25 mouse cellular contexts compared by ENCODE assay signal in genomic region chr13:117838264-117838663, GRCm38 (mm10).
A peak's percentile ranks its signal among the peaks of the same experiment; 100 is the strongest.
DNase-seq lines count a peak whose midpoint lies in the region; ATAC-seq lines count a peak whose summit lies in the region.
"Had no signal": no experiment of that assay in that cellular context is flagged by ENCODE, and none has a peak within 500 bp of the region (broad histone marks: within the 10 kb centered on the region; RNA-seq: fewer than 3 reads in every experiment).

No protein-coding gene starts in this region.

- no peak overlapping the region for H3K4me2 ChIP-seq in midbrain, embryonic 11.5 days
- no peak overlapping the region for H3K4me2 ChIP-seq in midbrain, embryonic 14.5 days (ENCODE audit: low read length)
- H3K4me2 ChIP-seq in hindbrain, embryonic 14.5 days (replicated peaks) = no peak overlapping the region
- H3K4me2 ChIP-seq: embryonic facial prominence, embryonic 13.5 days; forebrain, embryonic 12.5 days; forebrain, embryonic 15.5 days; heart, embryonic 13.5 days; hindbrain, embryonic 12.5 days had no signal

- H3K27me3 ChIP-seq in midbrain, embryonic 11.5 days (ENCODE audit: control insufficient read depth, insufficient read depth, low read length) = no peaks in the 10 kb centered on the region
- no peaks in the 10 kb centered on the region for H3K27me3 ChIP-seq in midbrain, embryonic 14.5 days (ENCODE audit: control insufficient read depth, insufficient read depth, low read length)
- no peaks in the 10 kb centered on the region for H3K27me3 ChIP-seq in hindbrain, embryonic 14.5 days (ENCODE audit: control insufficient read depth, insufficient read depth, low read length)
- H3K27me3 ChIP-seq: embryonic facial prominence, embryonic 13.5 days; forebrain, embryonic 12.5 days; forebrain, embryonic 15.5 days; heart, embryonic 13.5 days; hindbrain, embryonic 12.5 days had no signal

- H3K9me3 ChIP-seq in midbrain, embryonic 11.5 days (ENCODE audit: control insufficient read depth, low read length) = no peaks in the 10 kb centered on the region
- H3K9me3 ChIP-seq in midbrain, embryonic 14.5 days (ENCODE audit: control insufficient read depth, low read length) = no peaks in the 10 kb centered on the region
- H3K9me3 ChIP-seq in hindbrain, embryonic 14.5 days (ENCODE audit: control insufficient read depth, low read length) = no peaks in the 10 kb centered on the region
- H3K9me3 ChIP-seq: embryonic facial prominence, embryonic 10.5 days; embryonic facial prominence, embryonic 13.5 days; forebrain, embryonic 12.5 days; forebrain, embryonic 15.5 days; heart, embryonic 10.5 days; heart, embryonic 13.5 days; hindbrain, embryonic 12.5 days had no signal

- H3K9ac ChIP-seq in midbrain, embryonic 11.5 days (ENCODE audit: low read length) = no peak overlapping the region
- H3K9ac ChIP-seq in midbrain, embryonic 14.5 days (replicated peaks; ENCODE audit: low read length) = no peak overlapping the region
- H3K9ac ChIP-seq in hindbrain, embryonic 14.5 days = no peak overlapping the region
- H3K9ac ChIP-seq: embryonic facial prominence, embryonic 13.5 days; forebrain, embryonic 12.5 days; forebrain, embryonic 15.5 days; heart, embryonic 13.5 days had no signal

- peak; percentile 44 for DNase-seq in midbrain, embryonic 11.5 days (ENCODE audit: low spot score, missing footprints)
- no peak for DNase-seq in midbrain, embryonic 14.5 days
- no peak for DNase-seq in left cerebral cortex, adult 11 months (ENCODE audit: low spot score)
- DNase-seq in hindbrain, embryonic 14.5 days (ENCODE audit: low spot score) = no peak
- DNase-seq: adrenal gland, adult 2 months; adrenal gland, postnatal 14 days; cerebellum, adult 11 months; cerebellum, adult 2 months; cerebellum, adult 9-11 months; cerebellum, postnatal 25 days; embryo, embryonic 11 days; gastrocnemius, postnatal 25 days; heart, adult 2 months; heart, postnatal 14 days had no signal

- H3K36me3 ChIP-seq in midbrain, embryonic 11.5 days (ENCODE audit: control insufficient read depth, insufficient read depth, low read length) = no peaks in the 10 kb centered on the region
- H3K36me3 ChIP-seq in midbrain, embryonic 14.5 days (ENCODE audit: control insufficient read depth, insufficient read depth, low read length) = no peaks in the 10 kb centered on the region
- H3K36me3 ChIP-seq in hindbrain, embryonic 14.5 days (replicated peaks; ENCODE audit: control insufficient read depth, insufficient read depth) = no peaks in the 10 kb centered on the region
- H3K36me3 ChIP-seq: embryonic facial prominence, embryonic 10.5 days; embryonic facial prominence, embryonic 13.5 days; forebrain, embryonic 12.5 days; forebrain, embryonic 15.5 days; heart, embryonic 10.5 days; heart, embryonic 13.5 days; hindbrain, embryonic 12.5 days had no signal

- no peak for ATAC-seq in midbrain, embryonic 11.5 days (ENCODE audit: low FRiP score)
- no peak for ATAC-seq in midbrain, embryonic 14.5 days (ENCODE audit: low FRiP score, low TSS enrichment)
- ATAC-seq in common myeloid progenitor, adult 5-6 weeks (replicated peaks; ENCODE audit: low read depth, poor library complexity, severe bottlenecking) = peak; percentile 47; the same call in 1 of the 2 replicates
- ATAC-seq in megakaryocyte progenitor cell, adult 5-6 weeks (replicated peaks; ENCODE audit: poor library complexity) = peak; percentile 72
- no peak for ATAC-seq in hindbrain, embryonic 14.5 days (ENCODE audit: low FRiP score)
- ATAC-seq: forebrain, embryonic 15.5 days; hindbrain, embryonic 16.5 days had no signal

- WGBS in midbrain, embryonic 11.5 days = 94% methylated on average over 7 of the region's 7 CpGs
- WGBS in midbrain, embryonic 14.5 days = 93% methylated on average over 7 of the region's 7 CpGs
- WGBS in hindbrain, embryonic 14.5 days = 90% methylated on average over 7 of the region's 7 CpGs

- no peak overlapping the region for H3K27ac ChIP-seq in midbrain, embryonic 11.5 days (ENCODE audit: low read depth, low read length)
- H3K27ac ChIP-seq in midbrain, embryonic 14.5 days (replicated peaks; ENCODE audit: low read depth, low read length) = no peak overlapping the region
- H3K27ac ChIP-seq in hindbrain, embryonic 14.5 days = no peak overlapping the region
- H3K27ac ChIP-seq: embryonic facial prominence, embryonic 10.5 days; embryonic facial prominence, embryonic 13.5 days; forebrain, embryonic 12.5 days; forebrain, embryonic 15.5 days; heart, adult 2 months; heart, embryonic 10.5 days; heart, embryonic 13.5 days; hindbrain, embryonic 12.5 days had no signal

- no peak overlapping the region for H3K4me3 ChIP-seq in midbrain, embryonic 11.5 days (ENCODE audit: low read depth, low read length)
- no peak overlapping the region for H3K4me3 ChIP-seq in midbrain, embryonic 14.5 days (replicated peaks; ENCODE audit: low read depth, low read length)
- H3K4me3 ChIP-seq in hindbrain, embryonic 14.5 days (replicated peaks; ENCODE audit: low read length) = no peak overlapping the region
- H3K4me3 ChIP-seq: embryonic facial prominence, embryonic 10.5 days; embryonic facial prominence, embryonic 13.5 days; erythroblast, embryonic 14.5 days; forebrain, embryonic 12.5 days; forebrain, embryonic 15.5 days; heart, adult 2 months; heart, embryonic 10.5 days; heart, embryonic 13.5 days; hindbrain, embryonic 12.5 days had no signal

- H3K4me1 ChIP-seq in midbrain, embryonic 11.5 days (ENCODE audit: control insufficient read depth, insufficient read depth, low read length) = no peaks in the 10 kb centered on the region
- no peaks in the 10 kb centered on the region for H3K4me1 ChIP-seq in midbrain, embryonic 14.5 days (ENCODE audit: control insufficient read depth, insufficient read depth, low read length)
- H3K4me1 ChIP-seq in hindbrain, embryonic 14.5 days (replicated peaks; ENCODE audit: control insufficient read depth, insufficient read depth, low read length) = no peaks in the 10 kb centered on the region
- H3K4me1 ChIP-seq: embryonic facial prominence, embryonic 10.5 days; embryonic facial prominence, embryonic 13.5 days; forebrain, embryonic 12.5 days; forebrain, embryonic 15.5 days; heart, embryonic 10.5 days; heart, embryonic 13.5 days; hindbrain, embryonic 12.5 days had no signal

Comparison
In these comparisons a context has a peak if more than half of its experiments do, and no peak if none do; other contexts are left out.
1. ATAC-seq: peak in common myeloid progenitor, adult 5-6 weeks (single experiment) and megakaryocyte progenitor cell, adult 5-6 weeks (single experiment); none in midbrain, embryonic 11.5 days (single experiment), midbrain, embryonic 14.5 days (single experiment) and hindbrain, embryonic 14.5 days (single experiment).